Mouse (Mus musculus): ENCODE results near the gene Syce3. TPM values are rescaled to one million over a fixed set of nuclear protein-coding genes. Genes with fewer than 3 reads are reported as not detected.

The Syce3 gene
- not detected for polyA plus RNA-seq (2017; shearing (Covaris generic))

GRCm38 (mm10) chr15:89410118-89410517 lies at the start of gene Syce3:
Gene Syce3, minus strand, starts transcription at chr15:89410503.

GRCm38 (mm10) chr15:89453865-89454478 lies 43.7 kb upstream of the Syce3 start, which contains the start of gene Mapk8ip2:
Gene Mapk8ip2, plus strand, starts transcription at chr15:89453913.

GRCm38 (mm10) chr15:89429352-89430221 lies 19.3 kb upstream of the Syce3 start, which contains the start of the genes C730034F03Rik, Gm44502 and Chkb:
Gene C730034F03Rik, plus strand, starts transcription at chr15:89429589.
Gene Gm44502, minus strand, starts transcription at chr15:89429696.
Gene Chkb, minus strand, starts transcription at chr15:89429908.

GRCm38 (mm10) chr15:89425711-89426121 lies 15.4 kb upstream of the Syce3 start, which contains the start of gene Cpt1b:
Gene Cpt1b, minus strand, starts transcription at chr15:89425863.

GRCm38 (mm10) chr15:89384617-89385016 lies 25.7 kb downstream of the Syce3 start, which contains the start of gene Klhdc7b:
Gene Klhdc7b, plus strand, starts transcription at chr15:89384917.

GRCm38 (mm10) chr15:89378831-89379401 lies 31.4 kb downstream of the Syce3 start, which contains the start of gene Odf3b:
Gene Odf3b, minus strand, starts transcription at chr15:89379282.

GRCm38 (mm10) chr15:89376957-89377356 lies 33.3 kb downstream of the Syce3 start, which contains the start of gene Tymp:
Gene Tymp, minus strand, starts transcription at chr15:89377039.

GRCm38 (mm10) chr15:89373762-89374248 lies 36.5 kb downstream of the Syce3 start, which contains the start of gene Sco2:
Gene Sco2, minus strand, starts transcription at chr15:89373846.

GRCm38 (mm10) chr15:89355241-89356187 lies 54.8 kb downstream of the Syce3 start, which contains the start of the genes Lmf2 and Ncaph2:
Gene Lmf2, minus strand, starts transcription at chr15:89355659.
Gene Ncaph2, plus strand, starts transcription at chr15:89355719.

Other genes with a start within 250 kb of the Syce3 start
- gene Plxnb2, start 229.7 kb downstream of the Syce3 start, polyA plus RNA-seq (2017; shearing (Covaris generic)): 0.30 TPM
- 47.8 TPM for gene Dennd6b, start 214.0 kb downstream of the Syce3 start, polyA plus RNA-seq (2017; shearing (Covaris generic))
- gene Ppp6r2, start 198.9 kb downstream of the Syce3 start, polyA plus RNA-seq (2017; shearing (Covaris generic)): 14.5 TPM
- 191 TPM for gene Sbf1, start 95.2 kb downstream of the Syce3 start, polyA plus RNA-seq (2017; shearing (Covaris generic))
- not detected for gene Adm2, start 87.8 kb downstream of the Syce3 start, polyA plus RNA-seq (2017; shearing (Covaris generic))
- gene Miox, start 76.1 kb downstream of the Syce3 start, polyA plus RNA-seq (2017; shearing (Covaris generic)): not detected
- gene Lmf2, start 54.8 kb downstream of the Syce3 start, polyA plus RNA-seq (2017; shearing (Covaris generic)): 57.9 TPM
- 142 TPM for gene Ncaph2, start 54.8 kb downstream of the Syce3 start, polyA plus RNA-seq (2017; shearing (Covaris generic))
- gene Sco2, start 36.7 kb downstream of the Syce3 start, polyA plus RNA-seq (2017; shearing (Covaris generic)): 4.6 TPM
- 1.0 TPM for gene Tymp, start 33.5 kb downstream of the Syce3 start, polyA plus RNA-seq (2017; shearing (Covaris generic))
- not detected for gene Odf3b, start 31.2 kb downstream of the Syce3 start, polyA plus RNA-seq (2017; shearing (Covaris generic))
- gene Klhdc7b, start 25.6 kb downstream of the Syce3 start, polyA plus RNA-seq (2017; shearing (Covaris generic)): not detected
- not detected for gene Cpt1b, start 15.4 kb upstream of the Syce3 start, polyA plus RNA-seq (2017; shearing (Covaris generic))
- gene C730034F03Rik, start 19.1 kb upstream of the Syce3 start, polyA plus RNA-seq (2017; shearing (Covaris generic)): 11.5 TPM
- gene Gm44502, start 19.2 kb upstream of the Syce3 start, polyA plus RNA-seq (2017; shearing (Covaris generic)): 0.42 TPM
- gene Chkb, start 19.4 kb upstream of the Syce3 start, polyA plus RNA-seq (2017; shearing (Covaris generic)): 145 TPM
- gene Mapk8ip2, start 43.4 kb upstream of the Syce3 start, polyA plus RNA-seq (2017; shearing (Covaris generic)): not detected
- 20.8 TPM for gene Arsa, start 66.9 kb upstream of the Syce3 start, polyA plus RNA-seq (2017; shearing (Covaris generic))
- not detected for gene Shank3, start 89.1 kb upstream of the Syce3 start, polyA plus RNA-seq (2017; shearing (Covaris generic))
- not detected for gene Acr, start 157.8 kb upstream of the Syce3 start, polyA plus RNA-seq (2017; shearing (Covaris generic))
- 0.40 TPM for gene Rabl2, start 181.4 kb upstream of the Syce3 start, polyA plus RNA-seq (2017; shearing (Covaris generic))

All from naive thymus-derived CD4-positive, alpha-beta T cell, adult 5 months (primary cell).